Mouse (Mus musculus): Measurements from ENCODE around the gene Kazn.
A peak's percentile ranks its signal among the peaks of the same experiment; 100 is the strongest.

Kazn gene

DNA sequence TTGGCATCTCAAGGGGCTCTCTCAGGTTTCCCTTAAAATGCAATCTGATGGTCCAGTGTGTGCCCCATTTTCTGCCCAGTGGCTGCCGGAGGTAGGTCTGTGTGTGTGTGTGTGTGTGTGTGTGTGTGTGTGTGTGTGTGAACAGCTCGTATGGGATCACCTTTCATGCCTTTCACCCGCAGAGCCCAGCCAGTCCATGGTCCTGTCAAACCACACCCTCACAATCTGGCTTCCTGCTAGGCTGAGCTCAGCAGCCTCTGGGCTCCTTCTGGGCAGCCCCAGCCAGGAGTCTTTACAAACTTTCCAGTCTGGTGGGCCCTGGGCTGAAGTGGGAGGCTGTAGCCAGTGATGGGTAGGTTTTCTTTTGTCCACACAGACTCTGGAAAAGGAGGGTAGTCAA lies 75.3 kb downstream of the Kazn start:
- no peak for DNase-seq (ENCODE audit: low spot score)

DNA sequence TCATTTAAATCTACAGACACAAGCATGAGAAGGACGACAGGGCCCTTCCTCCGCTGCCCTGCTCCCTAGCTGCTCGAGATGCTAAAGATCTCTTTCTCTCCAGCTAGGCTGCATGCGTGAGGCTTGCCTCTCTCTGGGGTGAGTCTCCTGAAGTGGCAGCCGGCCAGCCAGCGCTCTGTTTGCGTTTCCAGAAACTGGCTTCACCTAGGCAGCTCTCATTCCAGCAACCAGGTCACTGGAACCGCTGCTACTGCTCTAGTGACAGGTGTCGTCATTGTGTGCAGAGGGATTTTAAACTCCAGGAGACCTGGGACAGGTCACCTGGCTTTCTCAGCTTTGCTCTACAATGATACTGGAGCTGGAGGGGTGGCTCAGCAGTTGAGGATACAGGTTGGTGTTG lies 76.5 kb downstream of the Kazn start:
- no peak for DNase-seq (ENCODE audit: low spot score)

DNA sequence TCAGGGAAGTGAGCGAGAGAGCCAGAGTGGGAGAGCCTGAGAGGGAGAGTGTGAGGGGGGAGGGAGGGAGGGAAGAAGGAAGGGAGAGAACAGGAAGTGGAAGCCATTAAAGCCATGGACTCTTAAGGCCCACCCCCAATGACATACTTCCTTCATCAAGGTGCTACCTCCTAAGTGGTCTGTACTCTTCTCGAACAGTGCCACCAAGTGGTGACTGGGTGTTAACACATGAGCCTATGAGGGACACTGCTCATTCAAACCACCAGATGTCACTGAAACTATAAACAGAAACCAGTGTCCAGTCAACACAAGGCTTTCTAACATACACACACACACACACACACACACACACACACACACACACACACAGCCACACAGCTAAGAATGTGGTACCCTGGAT lies 77.1 kb downstream of the Kazn start:
- no peak for DNase-seq (ENCODE audit: low spot score)

DNA sequence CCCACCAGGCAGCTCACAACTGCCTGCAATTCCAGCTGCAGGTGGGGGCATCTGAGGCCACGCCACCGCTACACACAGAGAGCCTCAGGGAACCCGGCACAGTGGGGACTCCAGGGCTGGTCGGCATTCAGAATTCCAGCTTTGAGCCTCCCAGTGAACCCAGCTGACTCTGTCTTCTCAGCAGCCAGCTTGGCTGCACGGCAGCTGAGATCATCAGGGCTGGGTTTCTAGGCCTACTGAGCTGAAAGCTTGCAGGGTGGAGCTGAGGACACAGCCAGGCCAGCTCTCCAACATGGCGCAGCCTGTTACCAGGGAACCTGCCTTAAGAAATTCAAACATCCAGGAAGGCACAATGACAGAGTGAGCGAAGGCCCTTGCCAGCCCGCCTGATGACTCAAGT lies 79.2 kb downstream of the Kazn start:
- DNase-seq (ENCODE audit: low spot score), result no peak

DNA sequence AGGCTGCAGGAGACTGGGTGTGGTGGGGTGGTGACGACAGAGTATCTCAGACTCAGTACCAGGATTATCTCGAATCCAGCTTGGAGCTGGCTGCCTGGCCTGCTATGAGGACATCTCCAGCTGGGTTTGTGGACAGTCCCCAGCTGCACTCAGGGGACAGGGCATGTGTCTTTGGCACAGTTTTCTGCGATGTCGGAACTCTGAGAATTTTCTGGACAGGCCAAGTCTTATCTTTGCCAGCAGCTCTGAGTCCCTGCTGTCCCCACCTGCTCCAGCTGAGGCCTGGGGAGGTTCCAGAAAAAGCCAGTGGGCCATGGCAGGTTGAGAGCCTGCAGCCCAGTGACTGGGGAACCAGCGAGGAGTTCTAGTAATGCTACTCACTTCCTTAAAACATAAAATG lies 82.7 kb downstream of the Kazn start:
- no peak for DNase-seq (ENCODE audit: low spot score)

DNA sequence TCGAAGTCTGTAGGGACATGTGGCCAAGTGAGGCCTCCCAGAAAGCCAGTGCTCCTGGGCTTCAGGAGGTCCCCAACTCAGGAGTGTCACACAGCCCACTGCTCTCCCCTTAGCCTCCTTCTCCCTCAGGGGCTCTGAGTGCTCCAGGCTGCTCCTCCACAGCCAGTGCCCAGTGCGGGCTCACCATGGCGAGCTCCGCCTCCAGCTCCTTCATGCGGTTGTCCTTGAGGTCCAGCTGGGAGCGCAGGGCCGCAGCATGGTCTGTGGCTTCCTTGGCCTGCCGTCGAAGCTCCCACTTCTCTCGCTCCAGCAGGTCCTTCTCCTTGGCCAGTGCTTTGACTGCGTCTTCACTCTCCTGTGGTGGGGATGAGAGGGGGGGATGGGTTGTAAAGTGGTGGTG lies 85.0 kb downstream of the Kazn start:
- DNase-seq (ENCODE audit: low spot score), result no peak

DNA sequence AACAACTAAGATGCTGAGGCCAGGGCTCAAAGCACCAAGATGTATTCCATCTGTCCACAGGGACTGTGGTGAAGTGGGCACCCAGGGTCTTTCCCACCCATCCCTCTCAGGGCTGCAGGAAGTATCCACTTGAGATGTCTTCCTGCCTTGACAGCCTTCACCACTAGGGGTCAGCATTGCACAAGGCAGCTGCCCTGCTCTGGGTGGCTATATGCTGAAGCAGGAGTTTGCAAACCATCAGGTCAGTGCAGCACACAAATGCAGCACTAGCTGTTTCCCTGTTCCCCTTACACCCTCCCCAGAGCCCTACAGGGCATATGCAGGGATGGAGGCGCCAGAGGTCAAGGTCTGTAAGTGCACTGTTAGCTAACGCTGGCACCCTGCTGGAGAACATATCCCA lies 85.7 kb downstream of the Kazn start:
- DNase-seq (ENCODE audit: low spot score), result peak; percentile 66

DNA sequence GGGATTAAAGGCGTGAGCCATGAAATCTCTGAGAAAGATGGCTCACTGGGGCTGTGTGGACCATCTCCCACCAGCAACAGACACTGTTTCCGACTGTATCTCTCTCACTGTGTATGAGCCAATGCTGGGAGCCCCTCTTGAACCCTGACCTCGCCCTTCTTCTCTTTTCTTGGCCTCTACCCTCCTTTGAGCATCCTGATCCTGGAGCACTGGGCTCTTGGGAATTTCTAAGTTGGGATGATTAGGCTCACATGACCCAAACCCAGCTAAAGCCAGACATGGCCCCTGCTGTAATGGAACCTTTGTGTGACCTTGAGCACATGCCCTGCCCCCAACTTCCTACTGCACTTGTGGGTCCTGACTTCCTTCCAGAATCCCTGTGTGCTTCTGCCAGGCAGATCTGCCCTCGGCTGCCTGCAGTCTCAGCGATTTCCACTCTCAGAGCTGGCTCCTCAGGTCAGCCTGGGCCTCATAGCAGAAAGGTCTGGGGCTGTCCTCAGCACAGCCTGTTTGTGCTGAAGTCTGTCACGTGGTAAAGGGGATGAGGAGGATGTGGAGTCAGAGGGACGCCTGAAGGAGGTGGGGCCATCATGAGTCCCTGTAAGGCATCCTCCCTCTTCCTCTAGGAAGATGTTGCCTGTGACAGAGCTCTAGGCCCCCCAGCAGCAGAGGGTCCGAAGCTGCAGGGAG lies 86.3 kb downstream of the Kazn start:
- DNase-seq (ENCODE audit: low spot score), result no peak

DNA sequence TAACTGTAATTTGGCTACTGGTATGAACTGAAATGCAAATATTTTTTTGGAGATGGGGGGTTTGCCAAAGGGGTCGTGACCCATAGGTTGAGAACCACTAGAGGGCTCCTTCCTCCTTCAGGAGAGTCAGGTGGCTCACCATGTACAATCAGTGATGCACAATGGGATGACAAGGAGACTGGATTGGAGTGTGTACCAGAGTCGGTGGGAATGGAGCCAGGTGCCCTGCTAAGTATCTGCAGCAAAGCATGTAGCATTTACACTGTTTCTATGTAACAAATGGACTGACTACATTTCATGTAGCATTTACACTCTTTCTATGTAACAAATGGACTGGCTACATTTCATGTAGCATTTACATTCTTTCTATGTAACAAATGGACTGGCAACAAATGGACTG lies 89.1 kb downstream of the Kazn start:
- no peak for DNase-seq (ENCODE audit: low spot score)

DNA sequence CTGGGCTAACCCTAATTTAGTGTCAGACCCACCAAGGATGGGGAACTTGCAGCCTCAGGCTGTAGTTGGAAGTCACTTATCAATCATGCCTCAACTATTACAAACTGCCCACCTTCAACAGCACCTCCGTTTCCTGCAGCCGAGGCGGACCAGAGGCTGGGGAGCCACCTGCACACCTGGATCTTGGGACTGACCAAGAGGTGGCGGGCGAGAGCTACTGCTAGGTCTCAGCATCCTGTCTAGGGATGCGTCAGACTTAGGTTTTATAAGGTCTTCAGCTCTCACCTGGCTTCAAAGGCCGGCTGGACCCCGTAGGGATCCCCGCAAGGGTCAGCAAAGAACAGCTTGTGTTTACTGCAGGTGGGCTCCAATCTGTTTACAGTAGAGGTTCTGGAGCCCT lies 90.0 kb downstream of the Kazn start:
- no peak for DNase-seq (ENCODE audit: low spot score)

DNA sequence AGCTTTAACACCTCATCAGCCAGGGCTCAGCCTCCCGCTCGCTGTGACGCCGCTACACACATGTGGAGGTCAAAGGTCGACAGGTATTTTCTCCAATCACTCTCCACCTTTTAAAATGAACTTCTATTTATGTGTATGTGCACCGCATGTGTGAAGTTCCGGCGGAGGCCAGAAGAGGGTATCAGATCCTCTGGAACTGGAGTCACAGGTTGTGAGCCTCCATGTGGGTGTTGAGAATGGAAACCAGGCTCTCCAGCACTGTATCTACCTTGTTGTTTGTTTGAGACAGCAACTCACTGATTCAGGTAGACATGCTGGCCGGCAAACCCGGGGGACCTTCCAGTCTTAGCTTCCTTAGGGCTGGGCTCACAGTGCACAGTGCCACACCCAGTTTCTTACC lies 91.5 kb downstream of the Kazn start:
- DNase-seq (ENCODE audit: low spot score), result no peak

DNA sequence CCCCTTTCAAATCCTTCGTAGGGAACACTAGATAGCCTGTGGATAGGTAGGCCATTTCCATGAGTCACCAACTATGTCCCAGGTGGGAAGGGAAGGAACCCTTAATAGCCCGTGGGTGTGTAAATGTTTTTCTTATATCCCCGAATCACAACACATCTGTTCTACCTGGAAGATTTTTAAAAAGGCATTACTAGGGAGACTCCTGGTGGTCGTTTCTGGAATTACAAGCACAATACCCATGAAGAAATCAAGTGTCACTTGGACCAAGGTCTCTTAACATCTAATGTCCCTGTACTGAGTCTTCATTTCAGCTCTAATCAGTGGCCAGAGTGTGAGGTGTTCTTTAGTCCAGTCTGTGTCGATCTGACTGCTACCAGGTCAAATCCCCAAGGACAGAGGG lies 95.1 kb downstream of the Kazn start:
- no peak for DNase-seq (ENCODE audit: low spot score)

DNA sequence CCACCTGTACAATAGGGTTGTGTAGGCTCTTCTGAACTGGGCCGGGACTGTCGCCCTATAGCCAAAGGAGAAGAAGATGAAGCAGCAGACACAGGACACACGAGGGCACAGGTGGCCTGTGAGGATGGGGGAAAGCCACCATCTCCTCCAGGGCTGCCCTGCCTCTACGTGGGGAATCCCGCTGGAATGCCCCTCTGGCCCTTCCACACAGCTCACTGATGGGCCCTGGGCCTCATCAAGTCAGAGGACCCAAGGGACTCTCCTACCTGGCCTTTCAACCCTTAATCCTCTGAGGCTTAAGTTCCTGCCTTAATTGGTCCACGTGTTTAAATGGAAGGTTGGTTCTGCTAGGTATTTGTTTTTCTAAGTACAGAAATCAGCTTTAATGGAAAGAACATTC lies 95.9 kb downstream of the Kazn start:
- no peak for DNase-seq (ENCODE audit: low spot score)

DNA sequence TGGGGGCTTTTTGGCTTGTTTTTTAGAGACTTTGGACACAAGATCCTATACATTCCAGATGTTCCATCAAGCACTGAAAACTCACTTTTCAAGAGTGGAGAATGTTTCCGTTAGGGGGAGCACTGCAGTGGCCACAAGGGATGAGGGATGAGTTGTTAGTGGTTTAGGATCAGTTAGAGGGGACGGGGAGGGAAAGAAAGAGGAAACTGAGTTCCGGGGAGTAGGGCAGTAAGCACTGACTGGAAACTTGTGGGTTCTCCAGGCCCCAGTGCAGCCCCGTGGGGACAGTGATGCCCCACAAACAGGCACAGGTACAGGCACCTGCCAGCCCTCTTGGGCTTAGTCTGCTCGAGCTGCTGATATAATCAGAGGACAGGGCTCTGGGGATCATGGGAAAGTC lies 99.5 kb downstream of the Kazn start:
- DNase-seq (ENCODE audit: low spot score), result no peak

DNA sequence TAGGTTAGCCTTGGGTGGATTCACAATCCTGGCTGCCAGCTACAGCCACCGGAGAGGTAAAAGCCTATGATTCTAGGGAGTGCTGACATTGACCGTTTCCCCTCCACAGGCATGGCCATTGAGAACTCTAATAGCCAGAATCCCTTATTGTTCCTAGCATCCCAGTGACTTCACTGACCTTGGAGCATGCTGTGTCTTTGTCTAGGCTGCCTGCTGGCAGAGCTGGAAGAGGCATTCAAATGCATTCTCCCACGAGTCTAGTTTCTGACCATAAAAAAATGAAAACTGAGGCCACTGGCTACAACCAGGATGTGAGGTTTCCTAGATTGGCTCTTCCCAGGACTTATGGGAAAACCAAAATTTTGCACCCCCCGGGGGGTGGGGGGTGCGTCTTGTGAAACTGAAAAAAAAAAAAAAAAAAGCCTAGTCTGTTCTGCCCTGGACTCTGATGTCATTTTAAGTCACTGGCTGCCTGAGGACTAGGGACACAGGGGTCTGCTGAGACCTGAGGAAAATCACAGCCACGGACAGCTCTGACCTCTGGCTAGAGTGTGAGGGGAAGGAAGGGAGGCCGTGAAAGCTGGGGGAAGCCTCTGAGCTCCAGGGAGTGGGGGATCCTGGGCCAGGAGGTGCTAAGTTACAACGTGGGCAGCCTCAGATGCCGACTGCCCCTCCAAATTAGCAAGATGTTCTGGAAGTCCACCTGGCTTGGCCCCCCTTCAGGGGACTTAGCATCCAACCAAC lies 100.7 kb downstream of the Kazn start:
- DNase-seq (ENCODE audit: low spot score), result no peak

DNA sequence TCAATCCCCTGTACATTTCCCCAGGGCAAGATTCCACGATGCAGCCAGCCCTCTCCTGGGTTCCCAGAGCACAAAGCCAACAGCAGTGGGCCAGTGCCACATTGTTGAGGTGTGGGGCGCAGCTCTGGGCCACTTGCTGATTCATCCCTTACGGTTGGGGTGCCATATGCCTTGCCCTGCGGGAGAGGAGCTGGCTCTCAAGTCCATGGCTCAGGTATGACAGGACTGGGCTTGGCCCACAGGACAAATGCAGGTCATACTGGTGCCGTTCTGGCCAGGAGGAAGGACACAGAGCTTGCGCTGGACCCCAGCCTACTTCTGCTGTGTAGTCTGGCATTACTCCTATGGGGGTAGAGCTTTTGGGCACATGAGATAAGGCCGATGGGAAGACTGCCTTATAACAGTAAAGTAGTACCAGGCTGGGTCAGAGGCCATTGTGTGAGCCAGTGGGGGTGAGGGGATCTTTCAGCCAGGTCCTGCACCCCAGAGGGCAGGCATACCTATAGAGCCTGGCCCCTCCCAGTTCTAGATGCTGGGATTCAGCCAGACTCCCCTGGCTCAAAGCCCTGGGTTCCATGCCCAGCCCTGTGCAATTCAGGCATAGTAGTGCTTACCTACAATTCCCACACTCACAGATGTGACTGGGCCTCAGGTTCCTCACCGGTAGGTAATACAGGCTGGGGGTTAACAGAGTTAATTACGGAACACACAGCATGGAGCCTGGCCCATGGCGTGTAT lies 102.3 kb downstream of the Kazn start:
- DNase-seq (ENCODE audit: low spot score), result no peak

DNA sequence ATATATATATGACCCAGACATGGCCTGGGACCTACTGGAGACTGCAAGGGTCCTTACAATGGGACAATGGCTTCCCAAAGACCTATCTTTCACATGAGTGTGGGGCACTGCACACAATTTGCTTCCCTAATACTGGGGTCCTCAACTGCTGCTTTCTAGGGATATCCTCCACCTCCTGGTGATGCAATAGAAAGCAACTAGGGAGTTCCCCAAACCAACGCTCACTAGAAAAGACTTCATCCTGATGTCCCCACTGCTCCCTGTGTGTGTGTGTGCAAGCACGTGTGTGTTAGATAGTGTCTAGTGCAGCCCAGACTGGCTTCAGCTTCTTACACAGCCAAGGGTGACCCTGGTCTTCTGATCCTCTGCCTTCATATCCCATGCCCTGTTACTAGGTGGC lies 103.7 kb downstream of the Kazn start:
- no peak for DNase-seq (ENCODE audit: low spot score)

DNA sequence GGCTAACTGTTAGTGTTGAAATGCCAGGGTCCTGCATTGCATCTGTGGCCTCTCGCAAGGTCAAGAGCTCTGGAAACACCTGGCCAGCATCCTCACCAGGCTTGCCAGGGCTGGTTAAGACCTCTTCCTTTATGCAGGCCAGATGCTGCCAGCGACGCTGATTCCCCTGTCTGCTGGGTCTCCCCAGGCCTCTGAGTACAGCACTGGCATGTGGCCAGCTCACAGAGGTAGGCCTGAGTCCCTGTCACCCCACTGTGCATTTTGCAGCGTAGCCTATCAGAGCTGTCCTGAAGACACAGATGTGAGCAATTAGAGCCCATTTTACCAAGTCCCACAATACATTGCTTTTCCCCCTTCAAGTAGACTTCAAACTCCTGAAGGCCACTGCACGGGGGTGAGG lies 109.0 kb downstream of the Kazn start:
- no peak for DNase-seq (ENCODE audit: low spot score)

DNA sequence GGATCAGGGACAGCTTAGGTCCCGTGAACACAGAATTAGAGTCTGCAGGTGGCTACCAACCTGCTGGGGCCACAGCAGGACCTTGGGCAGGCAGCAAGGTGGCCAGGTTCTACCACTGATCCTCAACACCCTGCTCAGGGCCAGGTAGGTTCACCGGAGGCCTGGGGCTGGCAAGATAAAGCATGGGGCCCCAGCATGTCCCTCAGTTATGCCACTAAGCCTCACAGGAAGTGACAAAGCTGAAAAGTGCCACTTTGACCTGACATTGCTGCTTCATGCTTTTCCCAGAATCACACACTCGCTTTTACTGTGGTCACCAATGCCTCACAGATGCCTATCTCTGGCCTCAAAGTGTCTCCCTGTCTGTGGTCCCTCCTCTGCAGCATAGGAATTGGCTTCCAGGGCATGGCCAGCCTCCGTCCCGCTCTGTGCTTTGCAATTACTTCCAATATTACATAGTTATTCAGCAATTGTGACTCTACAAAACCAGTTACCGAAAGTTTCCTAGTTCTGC lies 111.9 kb downstream of the Kazn start:
- DNase-seq (ENCODE audit: low spot score), result no peak

DNA sequence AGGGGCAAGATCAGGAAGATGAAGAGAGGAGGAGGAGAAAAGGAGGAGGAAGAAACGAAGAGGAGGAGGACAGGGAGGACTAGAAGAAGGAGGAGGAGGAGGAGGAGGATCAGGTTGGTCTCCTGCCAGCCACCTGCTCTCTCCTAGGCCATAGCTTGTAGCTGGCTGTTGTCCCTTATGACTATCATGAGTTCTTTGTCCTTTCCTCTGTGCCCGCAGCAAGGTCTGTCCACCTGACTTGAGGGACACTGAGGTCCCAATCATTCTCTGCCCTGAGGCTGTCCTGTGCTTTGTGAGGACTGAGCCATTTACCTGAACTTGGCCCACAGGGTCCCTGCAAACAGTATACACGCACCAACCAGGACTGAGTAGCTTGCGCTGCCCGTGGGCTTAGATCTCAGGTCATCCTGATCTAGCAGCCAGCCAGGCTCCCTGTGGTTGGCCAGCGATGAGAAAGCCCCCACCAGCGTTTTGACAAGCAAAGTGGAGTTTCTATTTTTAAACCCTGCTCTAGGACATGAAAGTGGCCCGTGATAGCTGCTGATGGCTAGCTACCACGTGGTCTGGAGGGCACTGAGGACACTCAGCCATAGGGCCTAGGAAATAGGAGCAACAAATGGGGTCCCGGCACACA lies 112.4 kb downstream of the Kazn start:
- DNase-seq (ENCODE audit: low spot score), result no peak

DNA sequence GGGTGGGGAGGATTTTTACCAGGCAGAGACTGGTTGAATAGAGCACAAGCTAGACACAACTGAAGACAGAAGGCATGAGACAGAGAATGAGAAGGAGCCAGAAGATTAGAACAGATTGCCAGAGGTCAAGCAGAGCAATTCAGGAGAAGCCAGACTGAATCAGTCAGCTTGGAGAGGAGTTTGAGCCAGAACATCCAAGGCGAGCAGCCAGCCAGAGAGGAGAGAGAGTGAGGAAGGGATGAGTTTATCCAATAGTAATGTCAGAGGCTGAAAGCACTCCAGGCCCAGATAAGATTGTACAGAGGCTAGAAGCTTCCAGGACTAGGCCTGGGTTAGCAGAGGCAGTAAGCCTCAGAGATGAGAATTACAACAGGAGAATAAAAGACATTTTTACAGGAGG lies 118.0 kb downstream of the Kazn start:
- no peak for DNase-seq (ENCODE audit: low spot score)

DNA sequence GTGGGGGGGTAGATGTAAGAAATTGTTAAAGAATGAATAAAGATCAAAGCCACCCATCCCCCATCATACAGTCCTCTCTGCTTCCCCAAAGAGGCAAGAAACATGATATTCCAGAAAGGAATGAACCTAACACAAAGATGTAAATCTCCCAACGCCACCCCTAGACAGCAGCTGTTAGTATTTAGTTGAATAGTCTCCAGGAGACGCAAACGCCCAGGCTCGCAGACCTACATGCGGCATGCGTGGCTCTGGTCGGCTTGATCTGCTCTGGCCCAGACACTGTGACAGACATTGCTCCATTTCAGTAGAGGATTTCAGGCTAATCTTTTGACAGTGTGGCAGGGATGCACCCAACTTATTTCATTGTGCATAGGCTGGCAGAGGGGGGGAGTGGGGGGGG lies 120.7 kb downstream of the Kazn start:
- no peak for DNase-seq (ENCODE audit: low spot score)

DNA sequence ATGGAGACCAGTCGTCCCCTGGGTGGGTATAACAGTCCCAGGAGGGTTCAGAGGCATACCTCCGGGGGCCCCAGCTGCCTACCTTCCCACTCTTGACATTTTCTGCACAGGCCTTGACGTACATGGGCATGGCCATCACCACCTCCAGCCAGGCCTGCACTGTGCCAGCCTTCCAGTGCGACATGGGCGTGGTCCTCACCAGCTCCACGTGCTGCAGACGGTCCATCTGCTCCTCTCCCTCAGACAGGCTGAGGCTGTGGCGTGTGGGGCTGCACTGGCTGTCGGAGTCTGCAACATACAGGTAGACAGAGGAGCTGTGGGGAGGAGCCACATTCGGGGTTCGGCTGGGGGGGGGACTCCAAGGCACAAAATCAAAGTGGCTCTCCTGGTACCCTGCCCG lies 121.2 kb downstream of the Kazn start:
- DNase-seq (ENCODE audit: low spot score), result no peak
